Comparison of ENCODE assay signal across 22 mouse cellular contexts in genomic region chr13:83539921-83540320, GRCm38 (mm10).
"Had no signal": no experiment of that assay in that cellular context is flagged by ENCODE, and none has a peak within 500 bp of the region (broad histone marks: within the 10 kb centered on the region; RNA-seq: fewer than 3 reads in every experiment).

No protein-coding gene starts in this region.

- H3K27me3 ChIP-seq: limb, embryonic 13.5 days; megakaryocyte, embryonic 14.5 days; neural tube, embryonic 12.5 days; neural tube, embryonic 15.5 days; stomach, embryonic 15.5 days had no signal

- H3K9me3 ChIP-seq: limb, embryonic 10.5 days; limb, embryonic 13.5 days; megakaryocyte, embryonic 14.5 days; neural tube, embryonic 12.5 days; neural tube, embryonic 15.5 days; stomach, embryonic 15.5 days had no signal

- H3K36me3 ChIP-seq: limb, embryonic 10.5 days; limb, embryonic 13.5 days; neural tube, embryonic 12.5 days; neural tube, embryonic 15.5 days; stomach, embryonic 15.5 days had no signal

- H3K4me1 ChIP-seq: limb, embryonic 10.5 days; neural tube, embryonic 12.5 days; neural tube, embryonic 15.5 days; stomach, embryonic 15.5 days had no signal

- ATAC-seq: liver, postnatal 0 days; lung, postnatal 0 days had no signal

- H3K4me2 ChIP-seq: limb, embryonic 13.5 days; lung, embryonic 14.5 days; midbrain, embryonic 11.5 days; neural tube, embryonic 12.5 days; neural tube, embryonic 15.5 days; stomach, embryonic 15.5 days had no signal

- H3K9ac ChIP-seq: limb, embryonic 13.5 days; liver, embryonic 14.5 days; liver, postnatal 0 days; lung, embryonic 14.5 days; neural tube, embryonic 12.5 days; neural tube, embryonic 15.5 days; stomach, embryonic 15.5 days had no signal

- H3K4me3 ChIP-seq: limb, embryonic 10.5 days; limb, embryonic 13.5 days; megakaryocyte, embryonic 14.5 days; neural tube, embryonic 12.5 days; neural tube, embryonic 15.5 days; stomach, embryonic 15.5 days had no signal

- DNase-seq: kidney, adult 2 months; kidney, postnatal 25 days; layer of hippocampus, postnatal 36 days; liver; liver, postnatal 0 days; lung, embryonic 14.5 days; midbrain, embryonic 14.5 days; right cerebral cortex, adult 18-20 months; right cerebral cortex, postnatal 14 days; right cerebral cortex, postnatal 4 days; thymus, postnatal 25 days had no signal

- H3K27ac ChIP-seq: kidney, postnatal 0 days; limb, embryonic 10.5 days; limb, embryonic 13.5 days; liver, embryonic 14.5 days; macrophage; neural tube, embryonic 12.5 days; neural tube, embryonic 15.5 days; stomach, embryonic 15.5 days had no signal
